Mouse (Mus musculus) limb, embryonic 12.5 days (tissue): ENCODE results near the gene Arhgap22. TPM values are rescaled to one million over a fixed set of nuclear protein-coding genes. Genes with fewer than 3 reads are reported as not detected.

Source experiments
- ATAC-seq: fragments of 200-750 bp; cut with Nextera tagmentation; 2 replicates; pipeline ENCODE4 v1.8.0; 2017; ENCODE audit warnings: low read depth, moderate TSS enrichment; ENCODE audit not compliant: insufficient number of reproducible peaks, insufficient read depth, low FRiP score, low TSS enrichment
- H3K27ac ChIP-seq: fragments of 300-500 bp; sonication (generic); 2 replicates; pipeline ENCODE4 v1.5.1; 2016; ENCODE audit warnings: mild to moderate bottlenecking, moderate library complexity
- H3K27me3 ChIP-seq: fragments of 300-500 bp; sonication (generic); 2 replicates; pipeline ENCODE4 v1.6.1; 2016; ENCODE audit warnings: mild to moderate bottlenecking, moderate library complexity
- H3K36me3 ChIP-seq: fragments of 300-500 bp; sonication (generic); 2 replicates; pipeline ENCODE4 v1.6.1; 2016; ENCODE audit warnings: mild to moderate bottlenecking, moderate library complexity
- H3K4me1 ChIP-seq: fragments of 300-500 bp; sonication (generic); replicated peaks from 2 replicates; pipeline ENCODE4 v1.6.1; 2016
- H3K4me2 ChIP-seq: fragments of 300-500 bp; sonication (generic); 2 replicates; pipeline ENCODE4 v1.6.1; 2016; ENCODE audit warnings: mild to moderate bottlenecking, moderate library complexity
- H3K4me3 ChIP-seq: fragments of 300-500 bp; sonication (generic); replicated peaks from 2 replicates; pipeline ENCODE4 v1.5.1; 2016; ENCODE audit warnings: mild to moderate bottlenecking
- H3K9ac ChIP-seq: fragments of 300-500 bp; sonication (generic); replicated peaks from 2 replicates; pipeline ENCODE4 v1.6.1; 2016; ENCODE audit warnings: mild to moderate bottlenecking, moderate library complexity
- H3K9me3 ChIP-seq: fragments of 300-500 bp; sonication (generic); 2 replicates; pipeline ENCODE4 v1.6.1; 2016; ENCODE audit warnings: mild to moderate bottlenecking, moderate library complexity
- WGBS: fragments of 180-500 bp; shearing (Covaris S2); methylation state at CpG from one replicate; pipeline ENCODE4 v1.1.7; 2016; 5-methylcytosine and 5-hydroxymethylcytosine counted together
- polyA plus RNA-seq: library from polyadenylated mRNA; unstranded; fragments of >200 nt; fragmentation: Nextera tagmentation; extraction: Ambion mirVana; gene quantifications from 2 replicates; pipeline ENCODE4 v1.2.1, GENCODE M21; 2016

The Arhgap22 gene
- polyA plus RNA-seq, 1 experiment from 2014 or later: 5.2 TPM

- no peak for ATAC-seq
- no peak overlapping the region for H3K27ac ChIP-seq
- no peak overlapping the region for H3K4me2 ChIP-seq
- H3K4me1 ChIP-seq: peaks cover 13% of the 10 kb centered on the region
- 11% methylated on average over 4 of the region's 4 CpGs for WGBS
- H3K4me3 ChIP-seq: no peak overlapping the region
- peaks cover 34% of the 10 kb centered on the region for H3K27me3 ChIP-seq
- no peak overlapping the region for H3K9ac ChIP-seq
- no peaks in the 10 kb centered on the region for H3K36me3 ChIP-seq
- H3K9me3 ChIP-seq: no peaks in the 10 kb centered on the region
Observed at GRCm38 (mm10) chr14:33214767-33215128, 922 bp downstream of the Arhgap22 start.

GRCm38 (mm10) chr14:33215163-33215562 lies 1.3 kb downstream of the Arhgap22 start:
- Histone ChIP-seq H3K36me3 (no peaks in the 10 kb centered on the region), H3K4me2 (no peak overlapping the region), H3K27ac (no peak overlapping the region), H3K9ac (no peak overlapping the region), H3K4me1 (peaks cover 13% of the 10 kb centered on the region), H3K27me3 (peaks cover 34% of the 10 kb centered on the region), H3K4me3 (no peak overlapping the region), H3K9me3 (no peaks in the 10 kb centered on the region)
- no peak for ATAC-seq
- WGBS: 57% methylated on average over 1 of the region's 1 CpGs

GRCm38 (mm10) chr14:33216343-33217208 lies 2.8 kb downstream of the Arhgap22 start:
- Histone ChIP-seq H3K36me3 (no peaks in the 10 kb centered on the region), H3K4me2 (no peak overlapping the region), H3K9ac (no peak overlapping the region), H3K4me1 (peaks cover 13% of the 10 kb centered on the region), H3K27ac (no peak overlapping the region), H3K9me3 (no peaks in the 10 kb centered on the region), H3K4me3 (no peak overlapping the region), H3K27me3 (peaks cover 34% of the 10 kb centered on the region)
- WGBS: 86% methylated on average over 19 of the region's 19 CpGs
- no peak for ATAC-seq

- H3K4me1 ChIP-seq: no peaks in the 10 kb centered on the region
- no peak overlapping the region for H3K27ac ChIP-seq
- no peaks in the 10 kb centered on the region for H3K36me3 ChIP-seq
- ATAC-seq: no peak
- no peak overlapping the region for H3K9ac ChIP-seq
- H3K27me3 ChIP-seq: no peaks in the 10 kb centered on the region
- 82% methylated on average over 4 of the region's 4 CpGs for WGBS
- H3K4me3 ChIP-seq: no peak overlapping the region
- H3K4me2 ChIP-seq: no peak overlapping the region
- H3K9me3 ChIP-seq: no peaks in the 10 kb centered on the region
Observed at GRCm38 (mm10) chr14:33225235-33225634, 11.4 kb downstream of the Arhgap22 start.

DNA sequence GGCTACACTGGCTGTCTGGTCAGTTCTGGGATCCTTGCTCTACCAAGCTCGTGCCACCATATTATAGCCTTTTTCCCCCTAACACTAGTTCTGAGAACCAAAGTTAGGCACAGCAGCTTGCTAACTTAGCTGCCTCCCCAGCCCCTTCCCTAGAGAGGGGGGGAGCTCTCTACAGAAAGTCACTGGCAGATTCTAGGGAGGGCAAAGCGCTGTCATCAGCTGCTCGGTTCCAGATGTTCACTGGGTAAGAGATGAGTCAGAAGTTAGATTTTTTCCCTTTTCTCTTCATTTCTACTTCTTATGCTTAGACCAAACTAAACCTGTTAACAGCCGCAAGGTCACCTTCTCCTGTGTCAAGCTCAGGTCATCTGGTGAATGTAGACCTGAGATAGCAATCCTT lies 16.8 kb downstream of the Arhgap22 start:
- no peak for ATAC-seq
- Histone ChIP-seq H3K4me3 (no peak overlapping the region), H3K27ac (no peak overlapping the region), H3K36me3 (no peaks in the 10 kb centered on the region), H3K27me3 (no peaks in the 10 kb centered on the region), H3K9me3 (no peaks in the 10 kb centered on the region), H3K9ac (no peak overlapping the region), H3K4me2 (no peak overlapping the region), H3K4me1 (peaks cover 3% of the 10 kb centered on the region; the same call in 1 of the 2 replicates)
- WGBS: 75% methylated on average over 4 of the region's 4 CpGs

DNA sequence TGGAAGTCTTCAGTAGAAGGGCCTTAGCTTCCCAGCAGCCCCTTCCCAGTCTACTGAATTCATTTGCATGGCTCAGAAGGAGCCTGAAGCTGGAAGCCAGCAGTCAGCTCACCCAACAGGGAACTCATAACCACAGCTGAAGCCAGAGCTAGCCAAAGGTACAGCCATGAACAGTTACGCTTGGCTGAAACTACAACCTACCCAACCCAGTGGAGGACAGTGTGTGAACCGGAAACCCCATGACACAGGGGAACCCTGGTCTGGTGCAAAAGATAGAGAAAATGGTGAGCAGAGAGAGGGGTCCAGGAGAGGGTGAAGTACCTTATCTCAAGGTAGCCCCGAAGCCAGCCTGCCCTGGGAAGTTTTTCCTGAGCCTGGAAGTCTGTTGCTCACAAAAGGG lies 17.5 kb downstream of the Arhgap22 start:
- ATAC-seq: no peak
- H3K9me3 ChIP-seq: no peaks in the 10 kb centered on the region
- H3K36me3 ChIP-seq: no peaks in the 10 kb centered on the region
- WGBS: 87% methylated on average over 3 of the region's 3 CpGs
- H3K27me3 ChIP-seq: no peaks in the 10 kb centered on the region
- peaks cover 8% of the 10 kb centered on the region; the same call in 1 of the 2 replicates for H3K4me1 ChIP-seq
- no peak overlapping the region for H3K27ac ChIP-seq
- no peak overlapping the region for H3K9ac ChIP-seq
- H3K4me2 ChIP-seq: no peak overlapping the region
- H3K4me3 ChIP-seq: no peak overlapping the region

GRCm38 (mm10) chr14:33232048-33232447 lies 18.2 kb downstream of the Arhgap22 start:
- H3K4me1 ChIP-seq: peaks cover 11% of the 10 kb centered on the region
- H3K9ac ChIP-seq: no peak overlapping the region

DNA sequence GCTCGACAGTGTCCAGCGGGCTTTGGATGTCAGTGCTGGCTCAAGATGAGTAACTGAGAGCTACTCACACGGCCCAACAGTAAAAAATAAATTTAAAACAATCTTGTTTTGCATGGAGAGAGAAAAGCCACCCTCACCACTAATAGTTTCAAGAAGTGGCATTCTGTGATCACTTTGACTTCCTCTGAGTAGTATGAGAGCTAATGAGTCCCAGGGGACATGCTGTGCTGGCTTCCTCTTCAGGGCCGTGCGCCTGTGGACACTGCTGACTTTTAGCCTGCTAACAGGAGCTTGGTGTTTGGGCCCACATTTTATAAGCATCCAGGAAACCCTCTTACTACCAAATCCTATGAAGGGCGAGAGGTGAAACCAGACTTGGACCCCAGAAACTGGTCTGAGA lies 21.8 kb downstream of the Arhgap22 start:
- 42% methylated on average over 6 of the region's 6 CpGs for WGBS
- no peak overlapping the region for H3K4me3 ChIP-seq
- H3K27me3 ChIP-seq: no peaks in the 10 kb centered on the region
- no peaks in the 10 kb centered on the region for H3K9me3 ChIP-seq
- ATAC-seq: no peak
- peaks cover 16% of the 10 kb centered on the region for H3K4me1 ChIP-seq
- no peaks in the 10 kb centered on the region for H3K36me3 ChIP-seq
- no peak overlapping the region for H3K27ac ChIP-seq
- H3K4me2 ChIP-seq: no peak overlapping the region
- H3K9ac ChIP-seq: no peak overlapping the region

More at GRCm38 (mm10) chr14:33232048-33232447, 18.2 kb downstream of the Arhgap22 start:
- no peaks in the 10 kb centered on the region for H3K27me3 ChIP-seq
- no peak overlapping the region for H3K27ac ChIP-seq
- H3K9me3 ChIP-seq: no peaks in the 10 kb centered on the region
- no peak for ATAC-seq
- H3K4me2 ChIP-seq: no peak overlapping the region
- no peaks in the 10 kb centered on the region for H3K36me3 ChIP-seq
- no peak overlapping the region for H3K4me3 ChIP-seq
- 79% methylated on average over 5 of the region's 5 CpGs for WGBS

DNA sequence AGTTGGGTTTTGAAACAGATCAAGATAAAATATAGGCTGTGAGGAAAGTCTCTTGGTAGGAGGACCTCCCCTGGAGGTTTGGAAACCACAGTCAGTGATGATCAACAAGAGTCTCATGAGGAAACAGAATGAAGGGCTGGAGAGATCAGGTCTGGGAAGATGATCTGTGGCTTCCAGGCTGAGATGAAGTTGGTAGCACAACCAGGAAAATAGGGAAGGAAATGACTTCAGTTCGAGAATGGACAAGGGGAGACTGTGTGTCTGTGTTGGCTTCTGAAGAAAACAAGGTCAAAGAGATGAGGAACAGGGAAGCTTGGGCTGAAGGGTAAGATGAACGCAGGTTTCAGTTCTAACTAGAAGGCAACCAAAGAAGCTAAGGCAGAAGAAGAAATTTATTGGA lies 26.6 kb downstream of the Arhgap22 start:
- Histone ChIP-seq H3K4me1 (peaks cover 15% of the 10 kb centered on the region), H3K4me2 (no peak overlapping the region), H3K36me3 (no peaks in the 10 kb centered on the region), H3K9me3 (no peaks in the 10 kb centered on the region), H3K27me3 (no peaks in the 10 kb centered on the region), H3K9ac (no peak overlapping the region), H3K27ac (no peak overlapping the region), H3K4me3 (no peak overlapping the region)
- no peak for ATAC-seq
- 86% methylated on average over 2 of the region's 2 CpGs for WGBS

GRCm38 (mm10) chr14:33243261-33243660 lies 29.4 kb downstream of the Arhgap22 start:
- Histone ChIP-seq H3K4me2 (no peak overlapping the region), H3K9me3 (no peaks in the 10 kb centered on the region), H3K4me1 (peaks cover 10% of the 10 kb centered on the region; the same call in 1 of the 2 replicates), H3K27me3 (no peaks in the 10 kb centered on the region; the same call in 1 of the 2 replicates), H3K36me3 (no peaks in the 10 kb centered on the region), H3K27ac (no peak overlapping the region), H3K9ac (no peak overlapping the region), H3K4me3 (no peak overlapping the region)
- 64% methylated on average over 2 of the region's 2 CpGs for WGBS
- no peak for ATAC-seq

DNA sequence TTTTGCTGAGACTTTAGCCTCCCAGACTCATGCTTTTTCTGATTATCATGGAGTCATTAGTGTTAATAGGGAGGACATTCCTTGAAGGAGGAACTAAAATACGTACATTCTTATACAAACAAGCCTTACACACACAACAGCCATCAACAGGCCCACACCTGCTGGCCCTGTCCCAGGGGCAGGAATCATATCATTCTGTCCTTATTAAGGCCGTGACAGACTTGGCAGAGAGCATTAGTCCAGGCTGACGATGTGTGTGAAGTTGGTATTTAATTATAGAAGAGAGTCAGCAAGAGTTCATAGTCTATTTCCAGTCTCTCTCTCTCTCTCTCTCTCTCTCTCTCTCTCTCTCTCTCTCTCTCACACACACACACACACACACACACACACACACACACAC lies 30.7 kb downstream of the Arhgap22 start:
- no peak overlapping the region for H3K4me2 ChIP-seq
- H3K9me3 ChIP-seq: no peaks in the 10 kb centered on the region
- WGBS: 58% methylated on average over 3 of the region's 3 CpGs
- H3K36me3 ChIP-seq: no peaks in the 10 kb centered on the region
- no peak overlapping the region for H3K4me3 ChIP-seq
- H3K9ac ChIP-seq: no peak overlapping the region
- no peak overlapping the region for H3K27ac ChIP-seq
- peaks cover 10% of the 10 kb centered on the region; the same call in 1 of the 2 replicates for H3K4me1 ChIP-seq
- no peaks in the 10 kb centered on the region; the same call in 1 of the 2 replicates for H3K27me3 ChIP-seq
- ATAC-seq: no peak

DNA sequence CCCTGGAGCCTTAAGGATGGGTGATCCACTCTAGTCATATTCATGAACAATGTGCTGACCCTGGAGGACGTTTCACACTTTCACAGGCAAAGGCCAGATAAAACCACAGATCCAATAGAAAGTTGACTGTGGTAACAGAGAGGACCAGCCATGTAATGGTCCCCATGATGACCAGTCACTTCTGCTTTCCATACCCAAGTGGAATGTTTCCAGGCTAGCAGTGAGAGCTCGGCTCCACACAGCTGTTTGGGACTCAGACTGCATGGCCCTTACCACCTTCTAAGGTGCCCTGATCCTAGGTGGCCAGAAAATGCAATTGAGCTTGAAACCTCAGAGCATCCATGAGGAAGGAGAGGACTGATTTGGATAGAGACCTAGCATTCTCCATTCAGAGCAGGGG lies 31.1 kb downstream of the Arhgap22 start:
- Histone ChIP-seq H3K9ac (no peak overlapping the region), H3K27ac (no peak overlapping the region), H3K4me1 (peaks cover 11% of the 10 kb centered on the region), H3K36me3 (no peaks in the 10 kb centered on the region), H3K4me3 (no peak overlapping the region), H3K4me2 (no peak overlapping the region), H3K27me3 (peaks cover 2% of the 10 kb centered on the region; the same call in 1 of the 2 replicates), H3K9me3 (no peaks in the 10 kb centered on the region)
- 72% methylated on average over 2 of the region's 2 CpGs for WGBS
- ATAC-seq: no peak
